Mouse (Mus musculus): ENCODE measurements around the gene Nrxn1.

- TF ChIP-seq POLR2A (IDR thresholded peaks at IDR 0.05; ENCODE audit: insufficient read depth, low read depth, low read length) = no peak
- TF ChIP-seq CTCF (IDR thresholded peaks at IDR 0.05) = no peak
Measured at GRCm38 (mm10) chr17:90808256-90808655, 284.6 kb downstream of the Nrxn1 start.
